Mouse (Mus musculus) heart, adult 2 months (tissue): Measurements from ENCODE around the gene Gsn. TPM values are rescaled to one million over a fixed set of nuclear protein-coding genes. Genes with fewer than 3 reads are reported as not detected.

Experiments
- DNase-seq, 2 experiments: peaks; one replicate each; pipeline ENCODE4 v3.0.0; 2021
- H3K27ac ChIP-seq: fragments of 200-600 bp; 2 replicates; pipeline ENCODE4 v1.8.1; 2022
- H3K27me3 ChIP-seq: fragments of 200-500 bp; 2 replicates; pipeline ENCODE4 v1.6.1; 2012; ENCODE audit warnings: mild to moderate bottlenecking, low read length, inconsistent platforms, mixed read lengths; ENCODE audit not compliant: control insufficient read depth, insufficient read depth
- H3K36me3 ChIP-seq: fragments of 200-500 bp; 2 replicates; pipeline ENCODE4 v1.6.1; 2012; ENCODE audit warnings: low read length, inconsistent platforms; ENCODE audit not compliant: control insufficient read depth, insufficient read depth
- H3K4me1 ChIP-seq: fragments of 200-500 bp; 2 replicates; pipeline ENCODE4 v1.6.1; 2011; ENCODE audit warnings: low read length; ENCODE audit not compliant: control insufficient read depth, insufficient read depth
- H3K4me3 ChIP-seq: fragments of 200-600 bp; 2 replicates; pipeline ENCODE4 v1.8.1; 2022
- H3K79me2 ChIP-seq: fragments of 200-500 bp; replicated peaks from 2 replicates; pipeline ENCODE4 v1.6.1; 2012; ENCODE audit warnings: mild to moderate bottlenecking, inconsistent platforms, low read length, moderate library complexity, mixed read lengths; ENCODE audit not compliant: control insufficient read depth, insufficient read depth
- H3K9ac ChIP-seq: fragments of 200-500 bp; 2 replicates; pipeline ENCODE4 v1.6.1; 2012; ENCODE audit warnings: low read depth, mild to moderate bottlenecking, control low read depth, inconsistent platforms, low read length, mixed read lengths
- CTCF ChIP-seq: fragments of 200-600 bp; IDR thresholded peaks from 2 replicates; pipeline ENCODE4 v1.8.1; 2022; ENCODE audit warnings: antibody characterized with exemption, mild to moderate bottlenecking, moderate library complexity
- EP300 ChIP-seq: fragments of 200-500 bp; IDR thresholded peaks from 2 replicates; pipeline ENCODE4 v1.6.1; 2011; ENCODE audit warnings: low read depth, low read length, control low read depth; ENCODE audit not compliant: insufficient read depth
- POLR2A ChIP-seq: fragments of 200-500 bp; IDR thresholded peaks from 2 replicates; pipeline ENCODE4 v1.6.1; 2011; ENCODE audit warnings: mild to moderate bottlenecking, low read depth, low read length, control low read depth; ENCODE audit not compliant: insufficient read depth
- WGBS: fragments of 180-500 bp; shearing (Covaris S2); methylation state at CpG from one replicate; pipeline ENCODE4 v1.1.7; 2018; 5-methylcytosine and 5-hydroxymethylcytosine counted together
- intact Hi-C: fragments of 180-260 bp; cut with DNase I; formaldehyde crosslinking; loops from one replicate; pipeline ENCODE4 v1.15.1; 2025
- polyA plus RNA-seq: library from polyadenylated mRNA; depleted of rRNA; stranded (reverse); fragments of >200 nt; gene quantifications from 2 replicates; pipeline ENCODE4 v1.2.3, GENCODE M21; 2012
- total RNA-seq, 2 experiments: library from RNA; stranded (reverse); gene quantifications; 2 replicates each; pipeline ENCODE4 v1.2.3; 2021

The Gsn gene
- total and polyA plus RNA-seq, 3 experiments = 878 to 1,373 (median 1,097) TPM

- TF ChIP-seq CTCF (no peak), EP300 (no peak), POLR2A (no peak)
- no peaks in the 10 kb centered on the region for H3K79me2 ChIP-seq
- no peaks in the 10 kb centered on the region for H3K36me3 ChIP-seq
- H3K27ac ChIP-seq = no peak overlapping the region
- no peak overlapping the region for H3K4me3 ChIP-seq
- peak in 1 of 2 experiments; percentile 12 for DNase-seq
- 72% methylated on average over 12 of the region's 12 CpGs for WGBS
- no peak overlapping the region for H3K9ac ChIP-seq
- no peaks in the 10 kb centered on the region for H3K4me1 ChIP-seq
- intact Hi-C loops = no loop called here
- no peaks in the 10 kb centered on the region for H3K27me3 ChIP-seq
Observed at GRCm38 (mm10) chr2:35213345-35213910, 42.8 kb upstream of the Gsn start.

- peak; percentile 82 to 87 for DNase-seq
- H3K27me3 ChIP-seq = no peaks in the 10 kb centered on the region
- H3K4me1 ChIP-seq = no peaks in the 10 kb centered on the region
- 0 out of 2 replicates have a peak, but pooled peaks have one; percentile 45 for TF ChIP-seq EP300
- TF ChIP-seq POLR2A = no peak
- peak; percentile 99; the same call in 1 of the 2 replicates for TF ChIP-seq CTCF
- no peaks in the 10 kb centered on the region for H3K36me3 ChIP-seq
- intact Hi-C loops = loop anchor here (1.0 kb wide), 1 partner anchor 55 kb away; no protein-coding TSS in a partner anchor
- H3K9ac ChIP-seq = no peak overlapping the region
- no peak overlapping the region for H3K27ac ChIP-seq
- no peak overlapping the region for H3K4me3 ChIP-seq
- H3K79me2 ChIP-seq = no peaks in the 10 kb centered on the region
- 10% methylated on average over 12 of the region's 12 CpGs for WGBS
Observed at GRCm38 (mm10) chr2:35214881-35215358, 41.3 kb upstream of the Gsn start.

- no peak overlapping the region for H3K9ac ChIP-seq
- H3K27ac ChIP-seq = no peak overlapping the region
- H3K4me3 ChIP-seq = no peak overlapping the region
- WGBS = 89% methylated on average over 14 of the region's 14 CpGs
- DNase-seq = peak in 1 of 2 experiments; percentile 11
- intact Hi-C loops = no loop called here
- H3K79me2 ChIP-seq = no peaks in the 10 kb centered on the region
- TF ChIP-seq CTCF = no peak
- no peak for TF ChIP-seq EP300
- no peak for TF ChIP-seq POLR2A
- H3K36me3 ChIP-seq = no peaks in the 10 kb centered on the region
- H3K27me3 ChIP-seq = no peaks in the 10 kb centered on the region
- no peaks in the 10 kb centered on the region for H3K4me1 ChIP-seq
Observed at GRCm38 (mm10) chr2:35215363-35215762, 40.8 kb upstream of the Gsn start.

- Histone ChIP-seq H3K4me3 (no peak overlapping the region), H3K27ac (no peak overlapping the region), H3K79me2 (no peaks in the 10 kb centered on the region), H3K4me1 (no peaks in the 10 kb centered on the region), H3K9ac (no peak overlapping the region), H3K36me3 (no peaks in the 10 kb centered on the region), H3K27me3 (no peaks in the 10 kb centered on the region)
- DNase-seq = no peak
- no peak for TF ChIP-seq POLR2A
- no peak for TF ChIP-seq EP300
- TF ChIP-seq CTCF = no peak
- intact Hi-C loops = no loop called here
- WGBS = 53% methylated on average over 2 of the region's 2 CpGs
Observed at GRCm38 (mm10) chr2:35216701-35217100, 39.5 kb upstream of the Gsn start.

- Histone ChIP-seq H3K27me3 (no peaks in the 10 kb centered on the region), H3K4me3 (no peak overlapping the region), H3K79me2 (no peaks in the 10 kb centered on the region), H3K27ac (no peak overlapping the region), H3K36me3 (no peaks in the 10 kb centered on the region), H3K4me1 (no peaks in the 10 kb centered on the region), H3K9ac (no peak overlapping the region)
- TF ChIP-seq POLR2A = no peak
- TF ChIP-seq CTCF = no peak
- TF ChIP-seq EP300 = no peak
- DNase-seq = no peak
- 97% methylated on average over 3 of the region's 3 CpGs for WGBS
- intact Hi-C loops = no loop called here
Observed at GRCm38 (mm10) chr2:35218736-35219135, 37.4 kb upstream of the Gsn start.

- TF ChIP-seq POLR2A (no peak), EP300 (no peak)
- Histone ChIP-seq H3K4me3 (no peak overlapping the region), H3K4me1 (no peaks in the 10 kb centered on the region), H3K27me3 (no peaks in the 10 kb centered on the region), H3K27ac (no peak overlapping the region), H3K9ac (no peak overlapping the region), H3K36me3 (no peaks in the 10 kb centered on the region), H3K79me2 (no peaks in the 10 kb centered on the region)
- DNase-seq = no peak
- 55% methylated on average over 6 of the region's 6 CpGs for WGBS
- intact Hi-C loops = no loop called here
Observed at GRCm38 (mm10) chr2:35222822-35223391, 33.3 kb upstream of the Gsn start.
